Mouse (Mus musculus): ENCODE results near the gene Tcp11l1.

- TF ChIP-seq CTCF (IDR thresholded peaks at IDR 0.05) (no peak), POLR2A (IDR thresholded peaks at IDR 0.05; ENCODE audit: insufficient read depth, low read depth, low read length) (no peak)
These were observed 34.3 kb upstream of the Tcp11l1 start for GRCm38 (mm10) chr2:104746251-104746650.
